Mouse (Mus musculus) hindbrain, embryonic 11.5 days (tissue): ENCODE results near the gene Upp2. TPM values are rescaled to one million over a fixed set of nuclear protein-coding genes. Genes with fewer than 3 reads are reported as not detected.

ENCODE experiments used
- ATAC-seq: fragments of 200-750 bp; cut with Nextera tagmentation; 2 replicates; pipeline ENCODE4 v1.8.0; 2017; ENCODE audit warnings: mild to moderate bottlenecking, moderate TSS enrichment, moderate library complexity; ENCODE audit not compliant: low FRiP score
- DNase-seq: peaks from one replicate; pipeline ENCODE4 v3.0.0-alpha.2; 2015; ENCODE audit warnings: low spot score
- H3K27ac ChIP-seq: fragments of 300-500 bp; sonication (generic); 2 replicates; pipeline ENCODE4 v1.5.1; 2014; ENCODE audit warnings: mild to moderate bottlenecking, low read depth, low read length
- H3K27me3 ChIP-seq: fragments of 300-500 bp; sonication (generic); 2 replicates; pipeline ENCODE4 v1.6.1; 2014; ENCODE audit warnings: mild to moderate bottlenecking, low read length, moderate library complexity, mixed read lengths; ENCODE audit not compliant: control insufficient read depth, insufficient read depth
- H3K36me3 ChIP-seq: fragments of 300-500 bp; sonication (generic); 2 replicates; pipeline ENCODE4 v1.6.1; 2014; ENCODE audit warnings: mild to moderate bottlenecking, low read length, moderate library complexity, mixed read lengths; ENCODE audit not compliant: control insufficient read depth, insufficient read depth
- H3K4me1 ChIP-seq: fragments of 300-500 bp; sonication (generic); replicated peaks from 2 replicates; pipeline ENCODE4 v1.6.1; 2014; ENCODE audit warnings: low read length, mixed read lengths; ENCODE audit not compliant: control insufficient read depth, insufficient read depth
- H3K4me2 ChIP-seq: fragments of 300-500 bp; sonication (generic); replicated peaks from 2 replicates; pipeline ENCODE4 v1.6.1; 2014; ENCODE audit warnings: mild to moderate bottlenecking, low read depth, low read length
- H3K4me3 ChIP-seq: fragments of 300-500 bp; sonication (generic); 2 replicates; pipeline ENCODE4 v1.5.1; 2014; ENCODE audit warnings: low read depth, low read length
- H3K9ac ChIP-seq: fragments of 300-500 bp; sonication (generic); 2 replicates; pipeline ENCODE4 v1.6.1; 2014; ENCODE audit warnings: low read depth, low read length
- H3K9me3 ChIP-seq: fragments of 300-500 bp; sonication (generic); 2 replicates; pipeline ENCODE4 v1.6.1; 2016; ENCODE audit warnings: low read length; ENCODE audit not compliant: control insufficient read depth
- WGBS: fragments of 180-500 bp; shearing (Covaris S2); extraction: QIAGEN DNeasy Blood & Tissue Kit; methylation state at CpG from one replicate; pipeline ENCODE4 v1.1.7; 2014; 5-methylcytosine and 5-hydroxymethylcytosine counted together
- polyA plus RNA-seq: library from polyadenylated mRNA; unstranded; fragments of >200 nt; fragmentation: Nextera tagmentation; extraction: Ambion mirVana; gene quantifications from 2 replicates; pipeline ENCODE4 v1.2.1, GENCODE M21; 2014

Gene Upp2
- polyA plus RNA-seq, 1 experiment from 2014 or later, result 6.3 TPM

GRCm38 (mm10) chr2:58711049-58711448 is 144.0 kb downstream of the Upp2 start:
- ATAC-seq (no peak), DNase-seq (no peak)
- no peak overlapping the region for H3K9ac ChIP-seq
- WGBS, result 80% methylated on average over 4 of the region's 4 CpGs
- H3K27ac ChIP-seq, result no peak overlapping the region
- H3K4me3 ChIP-seq, result no peak overlapping the region
- H3K27me3 ChIP-seq, result no peaks in the 10 kb centered on the region
- H3K4me2 ChIP-seq, result no peak overlapping the region
- no peaks in the 10 kb centered on the region for H3K4me1 ChIP-seq
- H3K36me3 ChIP-seq, result no peaks in the 10 kb centered on the region
- no peaks in the 10 kb centered on the region for H3K9me3 ChIP-seq

- Histone ChIP-seq H3K4me3 (no peak overlapping the region), H3K9ac (no peak overlapping the region), H3K36me3 (no peaks in the 10 kb centered on the region), H3K4me1 (no peaks in the 10 kb centered on the region), H3K27ac (no peak overlapping the region), H3K27me3 (no peaks in the 10 kb centered on the region), H3K9me3 (no peaks in the 10 kb centered on the region), H3K4me2 (no peak overlapping the region)
- DNase-seq (no peak), ATAC-seq (no peak)
- WGBS, result 81% methylated on average over 2 of the region's 2 CpGs
Observed at GRCm38 (mm10) chr2:58711491-58711890, 144.4 kb downstream of the Upp2 start.

- H3K36me3 ChIP-seq, result no peaks in the 10 kb centered on the region
- H3K9me3 ChIP-seq, result no peaks in the 10 kb centered on the region
- DNase-seq (no peak), ATAC-seq (no peak)
- no peaks in the 10 kb centered on the region for H3K27me3 ChIP-seq
- no peak overlapping the region for H3K4me2 ChIP-seq
- H3K4me1 ChIP-seq, result no peaks in the 10 kb centered on the region
- H3K9ac ChIP-seq, result no peak overlapping the region
- H3K27ac ChIP-seq, result no peak overlapping the region
- 74% methylated on average over 5 of the region's 5 CpGs for WGBS
- H3K4me3 ChIP-seq, result no peak overlapping the region
Observed at GRCm38 (mm10) chr2:58711935-58712334, 144.8 kb downstream of the Upp2 start.

- Histone ChIP-seq H3K9me3 (peaks cover 5% of the 10 kb centered on the region; the same call in 1 of the 2 replicates), H3K27ac (no peak overlapping the region), H3K4me3 (no peak overlapping the region), H3K4me2 (no peak overlapping the region), H3K9ac (no peak overlapping the region), H3K27me3 (no peaks in the 10 kb centered on the region), H3K36me3 (no peaks in the 10 kb centered on the region), H3K4me1 (no peaks in the 10 kb centered on the region)
- no peak for ATAC-seq
- no peak for DNase-seq
- WGBS, result 62% methylated on average over 3 of the region's 3 CpGs
Observed at GRCm38 (mm10) chr2:58717898-58718297, 150.8 kb downstream of the Upp2 start.

- no peaks in the 10 kb centered on the region for H3K9me3 ChIP-seq
- 44% methylated on average over 4 of the region's 4 CpGs for WGBS
- no peak overlapping the region for H3K4me3 ChIP-seq
- no peaks in the 10 kb centered on the region for H3K36me3 ChIP-seq
- no peaks in the 10 kb centered on the region for H3K27me3 ChIP-seq
- H3K9ac ChIP-seq, result no peak overlapping the region
- no peak overlapping the region for H3K27ac ChIP-seq
- H3K4me2 ChIP-seq, result no peak overlapping the region
- ATAC-seq, result no peak
- no peak for DNase-seq
- H3K4me1 ChIP-seq, result no peaks in the 10 kb centered on the region
Observed at GRCm38 (mm10) chr2:58737192-58737820, 170.2 kb downstream of the Upp2 start.

DNA sequence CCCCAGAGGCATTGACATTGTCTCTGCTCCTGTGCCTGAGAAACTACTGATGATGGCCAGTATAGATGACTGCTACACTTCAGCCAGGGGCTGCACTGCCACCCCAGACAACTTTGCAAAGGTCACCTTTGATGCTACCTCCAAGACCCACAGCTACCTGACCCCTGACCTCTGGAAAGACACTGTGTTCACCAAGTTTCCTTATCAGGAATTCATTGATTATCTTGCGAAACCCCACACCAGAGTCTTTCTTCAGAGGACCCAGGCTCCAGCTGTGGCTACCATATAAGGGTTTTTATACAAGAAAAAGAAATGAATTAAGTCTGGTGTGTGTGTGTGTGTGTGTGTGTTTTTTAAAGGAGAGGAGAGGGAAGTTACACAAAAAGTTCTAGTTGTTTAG is 174.1 kb downstream of the Upp2 start:
- no peaks in the 10 kb centered on the region for H3K36me3 ChIP-seq
- 88% methylated on average over 1 of the region's 1 CpGs for WGBS
- H3K9ac ChIP-seq, result no peak overlapping the region
- DNase-seq (no peak), ATAC-seq (no peak)
- H3K4me1 ChIP-seq, result no peaks in the 10 kb centered on the region
- H3K4me3 ChIP-seq, result no peak overlapping the region
- no peak overlapping the region for H3K27ac ChIP-seq
- H3K9me3 ChIP-seq, result no peaks in the 10 kb centered on the region
- no peak overlapping the region for H3K4me2 ChIP-seq
- H3K27me3 ChIP-seq, result no peaks in the 10 kb centered on the region

- WGBS, result 88% methylated on average over 4 of the region's 4 CpGs
Observed at GRCm38 (mm10) chr2:58742026-58742425, 174.9 kb downstream of the Upp2 start.

GRCm38 (mm10) chr2:58743446-58743845 is 176.3 kb downstream of the Upp2 start:
- DNase-seq, result no peak
- no peak overlapping the region for H3K27ac ChIP-seq
- no peak overlapping the region for H3K9ac ChIP-seq
- no peaks in the 10 kb centered on the region for H3K36me3 ChIP-seq
- no peak for ATAC-seq
- no peaks in the 10 kb centered on the region for H3K27me3 ChIP-seq
- no peaks in the 10 kb centered on the region for H3K9me3 ChIP-seq
- no peaks in the 10 kb centered on the region for H3K4me1 ChIP-seq
- H3K4me3 ChIP-seq, result no peak overlapping the region
- H3K4me2 ChIP-seq, result no peak overlapping the region
- WGBS, result 73% methylated on average over 3 of the region's 3 CpGs

More at GRCm38 (mm10) chr2:58742026-58742425, 174.9 kb downstream of the Upp2 start:
- ATAC-seq, result no peak
- H3K4me1 ChIP-seq, result no peaks in the 10 kb centered on the region
- H3K27ac ChIP-seq, result no peak overlapping the region
- no peak overlapping the region for H3K4me3 ChIP-seq
- H3K9ac ChIP-seq, result no peak overlapping the region
- no peaks in the 10 kb centered on the region for H3K36me3 ChIP-seq
- DNase-seq, result no peak
- no peaks in the 10 kb centered on the region for H3K27me3 ChIP-seq
- H3K9me3 ChIP-seq, result no peaks in the 10 kb centered on the region
- no peak overlapping the region for H3K4me2 ChIP-seq

GRCm38 (mm10) chr2:58747483-58748229 is 180.6 kb downstream of the Upp2 start:
- H3K4me2 ChIP-seq, result no peak overlapping the region
- no peak overlapping the region for H3K27ac ChIP-seq
- no peak overlapping the region for H3K9ac ChIP-seq
- H3K36me3 ChIP-seq, result no peaks in the 10 kb centered on the region
- ATAC-seq (no peak), DNase-seq (no peak)
- no peaks in the 10 kb centered on the region for H3K27me3 ChIP-seq
- H3K4me1 ChIP-seq, result no peaks in the 10 kb centered on the region
- H3K9me3 ChIP-seq, result no peaks in the 10 kb centered on the region
- WGBS, result 65% methylated on average over 11 of the region's 11 CpGs
- H3K4me3 ChIP-seq, result no peak overlapping the region
